Mouse (Mus musculus) frontal cortex, postnatal 14 days (tissue): ENCODE results near the gene Rps6ka1.
"Not testable (repeated sequence)": the region's sequence is repeated elsewhere in the genome, so short reads cannot be mapped to it uniquely, and the experiment has no call there.

Experiments
- DNase-seq, 2 experiments: peaks; one replicate each; pipeline ENCODE4 v3.0.0; 2022; ENCODE audit warnings: low spot score in 2 of 2

The Rps6ka1 gene

GRCm38 (mm10) chr4:133887672-133888453 lies at the start of gene Rps6ka1:
TSS of gene Rps6ka1 (minus strand) at chr4:133887797.
- peak; percentile 56 to 61 for DNase-seq

- no peak for DNase-seq
Observed at GRCm38 (mm10) chr4:133931785-133932184, 44.2 kb upstream of the Rps6ka1 start.

- DNase-seq, result no peak
Observed at GRCm38 (mm10) chr4:133931349-133931748, 43.8 kb upstream of the Rps6ka1 start.

GRCm38 (mm10) chr4:133929278-133929670 lies 41.7 kb upstream of the Rps6ka1 start:
- no peak for DNase-seq

GRCm38 (mm10) chr4:133928576-133929277 lies 41.1 kb upstream of the Rps6ka1 start:
- no peak for DNase-seq

GRCm38 (mm10) chr4:133925204-133925603 lies 37.6 kb upstream of the Rps6ka1 start:
- DNase-seq, result no peak

GRCm38 (mm10) chr4:133923743-133924142 lies 36.1 kb upstream of the Rps6ka1 start:
- no peak for DNase-seq

GRCm38 (mm10) chr4:133918093-133918825 lies 30.7 kb upstream of the Rps6ka1 start:
- DNase-seq, result peak in 1 of 2 experiments; percentile 20

GRCm38 (mm10) chr4:133911983-133912382 lies 24.4 kb upstream of the Rps6ka1 start:
- DNase-seq, result no peak

GRCm38 (mm10) chr4:133910236-133911211 lies 22.9 kb upstream of the Rps6ka1 start:
- DNase-seq, result peak; percentile 93 to 94

- DNase-seq, result no peak
Observed at GRCm38 (mm10) chr4:133908051-133908450, 20.5 kb upstream of the Rps6ka1 start.

GRCm38 (mm10) chr4:133907086-133907485 lies 19.5 kb upstream of the Rps6ka1 start:
- DNase-seq, result no peak

- DNase-seq, result not testable (repeated sequence)
Observed at GRCm38 (mm10) chr4:133906336-133906735, 18.7 kb upstream of the Rps6ka1 start.

- no peak for DNase-seq
Observed at GRCm38 (mm10) chr4:133905167-133905566, 17.6 kb upstream of the Rps6ka1 start.

GRCm38 (mm10) chr4:133904326-133904725 lies 16.7 kb upstream of the Rps6ka1 start:
- no peak for DNase-seq

GRCm38 (mm10) chr4:133903372-133903771 lies 15.8 kb upstream of the Rps6ka1 start:
- no peak for DNase-seq

GRCm38 (mm10) chr4:133902510-133902909 lies 14.9 kb upstream of the Rps6ka1 start:
- no peak for DNase-seq

GRCm38 (mm10) chr4:133900887-133901286 lies 13.3 kb upstream of the Rps6ka1 start:
- no peak for DNase-seq

- DNase-seq, result no peak
Observed at GRCm38 (mm10) chr4:133900352-133900751, 12.8 kb upstream of the Rps6ka1 start.

- DNase-seq, result no peak
Observed at GRCm38 (mm10) chr4:133899241-133899800, 11.7 kb upstream of the Rps6ka1 start.

GRCm38 (mm10) chr4:133898151-133898550 lies 10.6 kb upstream of the Rps6ka1 start:
- DNase-seq, result no peak
